Mouse (Mus musculus) intestine, embryonic 15.5 days (tissue): Measurements from ENCODE around the gene Samd4. TPM values are rescaled to one million over a fixed set of nuclear protein-coding genes. Genes with fewer than 3 reads are reported as not detected.

ENCODE experiments used
- polyA plus RNA-seq: library from polyadenylated mRNA; unstranded; fragments of >200 nt; fragmentation: Nextera tagmentation; extraction: Ambion mirVana; gene quantifications from 2 replicates; pipeline ENCODE4 v1.2.1, GENCODE M21; 2015

Gene Samd4
- polyA plus RNA-seq, 1 experiment from 2014 or later, result 5.4 TPM

Other genes starting within 250 kb of the Samd4 start
- 59.3 and 60.0 TPM in 2 replicates for gene Cdkn3, start 122.3 kb upstream of the Samd4 start, polyA plus RNA-seq
- gene Cnih1, start 94.4 kb upstream of the Samd4 start, polyA plus RNA-seq, result 203 and 209 TPM in 2 replicates
- gene Gmfb, start 60.6 kb upstream of the Samd4 start, polyA plus RNA-seq, result 48.7 and 55.4 TPM in 2 replicates
- 21.6 and 22.7 TPM in 2 replicates for gene Cgrrf1, start 50.7 kb upstream of the Samd4 start, polyA plus RNA-seq